Mouse (Mus musculus): ENCODE results near the gene Rag2. TPM values are rescaled to one million over a fixed set of nuclear protein-coding genes. Genes with fewer than 3 reads are reported as not detected.

The Rag2 gene
- total RNA-seq, 2 experiments from 2014 or later = not detected

GRCm38 (mm10) chr2:101679164-101679784 lies 54.8 kb downstream of the Rag2 start:
- DNase-seq (ENCODE audit: low spot score in 2 of 2) = no peak

Other genes with a start within 250 kb of the Rag2 start
- under 1 TPM; 0.17 to 0.31 TPM for gene Rag1, start 24.8 kb downstream of the Rag2 start, total RNA-seq (2021)
- gene B230118H07Rik, start 24.8 kb downstream of the Rag2 start, total RNA-seq (2021) = 10 to 100 TPM; 30.9 to 41.7 TPM
- 10 to 100 TPM; 26.2 to 26.5 TPM for gene Traf6, start 53.7 kb downstream of the Rag2 start, total RNA-seq (2021)